12 mouse cellular contexts compared by ENCODE assay signal in genomic region chr14:79552854-79553253, GRCm38 (mm10).
"Had no signal": no experiment of that assay in that cellular context is flagged by ENCODE, and none has a peak within 500 bp of the region (broad histone marks: within the 10 kb centered on the region; RNA-seq: fewer than 3 reads in every experiment).

No protein-coding gene starts in this region.

- H3K4me2 ChIP-seq: limb, embryonic 15.5 days; liver, embryonic 12.5 days; neural tube, embryonic 15.5 days had no signal

- DNase-seq: kidney, adult 8-10 months; kidney, postnatal 25 days; lung, adult 18-20 months; midbrain, embryonic 14.5 days; spleen, adult 18-20 months; thymus, postnatal 14 days had no signal

- H3K4me1 ChIP-seq: limb, embryonic 15.5 days; midbrain, embryonic 10.5 days; neural tube, embryonic 15.5 days had no signal

- H3K9me3 ChIP-seq: limb, embryonic 15.5 days; liver, embryonic 12.5 days; midbrain, embryonic 10.5 days had no signal

- H3K9ac ChIP-seq: limb, embryonic 15.5 days; liver, embryonic 12.5 days; neural tube, embryonic 15.5 days had no signal

- ATAC-seq: intestine, postnatal 0 days; liver, embryonic 12.5 days had no signal

- H3K36me3 ChIP-seq: midbrain, embryonic 10.5 days; neural tube, embryonic 15.5 days had no signal

- H3K27ac ChIP-seq: limb, embryonic 15.5 days; liver, embryonic 12.5 days; midbrain, embryonic 10.5 days; neural tube, embryonic 15.5 days had no signal

- H3K27me3 ChIP-seq: limb, embryonic 15.5 days; liver, embryonic 12.5 days; neural tube, embryonic 15.5 days had no signal

- H3K4me3 ChIP-seq: limb, embryonic 15.5 days; liver, embryonic 12.5 days; midbrain, embryonic 10.5 days; myocyte; neural tube, embryonic 15.5 days had no signal
